Mouse (Mus musculus): ENCODE measurements around the gene Ltb4r1. TPM values are rescaled to one million over a fixed set of nuclear protein-coding genes. Genes with fewer than 3 reads are reported as not detected.

Ltb4r1 gene
- polyA plus RNA-seq, 2 experiments, result 0.78 to 1.1 TPM

DNA sequence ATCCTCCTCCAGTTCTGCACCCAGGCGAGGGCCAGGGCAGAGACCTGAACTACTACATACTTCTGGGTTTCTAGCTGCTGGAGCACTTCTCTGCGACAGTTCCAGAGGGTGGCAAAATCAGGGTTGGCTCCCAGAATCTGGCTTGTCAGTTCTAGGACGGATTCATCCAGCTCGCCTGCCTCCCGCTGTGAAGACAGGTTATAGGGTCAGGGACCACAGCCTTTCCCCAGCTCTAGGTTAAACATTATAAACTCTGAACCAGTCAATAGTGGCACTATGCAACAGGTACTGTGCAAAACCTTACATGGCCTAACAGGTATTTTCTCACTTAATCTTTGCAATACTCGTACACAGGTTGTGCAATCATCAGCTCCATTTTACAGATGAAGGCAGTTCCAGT is 44.7 kb upstream of the Ltb4r1 start:
- 81% methylated on average over 6 of the region's 6 CpGs for WGBS
- H3K4me3 ChIP-seq (replicated peaks; ENCODE audit: low read length), result peak overlapping the region; percentile 76
- no peak overlapping the region for H3K27ac ChIP-seq (replicated peaks; ENCODE audit: low read depth, low read length)
- H3K4me2 ChIP-seq (replicated peaks; ENCODE audit: low read depth, low read length, severe bottlenecking), result peak overlapping the region; percentile 68
- no peak for TF ChIP-seq POLR2A (IDR thresholded peaks at IDR 0.05; ENCODE audit: borderline replicate concordance, extremely low read depth, insufficient read depth, insufficient read length)
- peaks cover 30% of the 10 kb centered on the region for H3K36me3 ChIP-seq (ENCODE audit: control insufficient read depth, insufficient read depth, low read length)
- DNase-seq (ENCODE audit: low spot score) (no peak), ATAC-seq (ENCODE audit: low FRiP score, low read depth) (no peak)
- no peaks in the 10 kb centered on the region for H3K9me3 ChIP-seq (ENCODE audit: control insufficient read depth, low read length)
- H3K27me3 ChIP-seq (ENCODE audit: control insufficient read depth, insufficient read depth, low read length), result no peaks in the 10 kb centered on the region
- H3K9ac ChIP-seq (ENCODE audit: low read depth, low read length, severe bottlenecking), result no peak overlapping the region
- H3K4me1 ChIP-seq (ENCODE audit: control insufficient read depth, insufficient read depth, low read length), result 0 out of 2 replicates have a peak, but pooled peaks cover 2% of the 10 kb centered on the region

- peak within 1 kb of the TSS; percentile 76 for H3K4me3 ChIP-seq (replicated peaks; ENCODE audit: low read length)
- peaks cover 22% of the 10 kb centered on the region for H3K36me3 ChIP-seq (ENCODE audit: control insufficient read depth, insufficient read depth, low read length)
- 1% methylated on average over 41 of the region's 50 CpGs for WGBS
- H3K4me1 ChIP-seq (ENCODE audit: control insufficient read depth, insufficient read depth, low read length), result 0 out of 2 replicates have a peak, but pooled peaks cover 2% of the 10 kb centered on the region
- peak within 1 kb of the TSS; percentile 68 for H3K4me2 ChIP-seq (replicated peaks; ENCODE audit: low read depth, low read length, severe bottlenecking)
- peak; percentile 93 for DNase-seq (ENCODE audit: low spot score)
- H3K9ac ChIP-seq (ENCODE audit: low read depth, low read length, severe bottlenecking), result peak within 1 kb of the TSS; percentile 74
- H3K27ac ChIP-seq (replicated peaks; ENCODE audit: low read depth, low read length), result 0 out of 2 replicates have a peak within 1 kb of the TSS, but pooled peaks have one; percentile 44
- no peak for TF ChIP-seq POLR2A (IDR thresholded peaks at IDR 0.05; ENCODE audit: borderline replicate concordance, extremely low read depth, insufficient read depth, insufficient read length)
- H3K27me3 ChIP-seq (ENCODE audit: control insufficient read depth, insufficient read depth, low read length), result no peaks in the 10 kb centered on the region
- H3K9me3 ChIP-seq (ENCODE audit: control insufficient read depth, low read length), result no peaks in the 10 kb centered on the region
- peak; percentile 96 for ATAC-seq (ENCODE audit: low FRiP score, low read depth)
Measured at GRCm38 (mm10) chr14:55721700-55722437, 43.9 kb upstream of the Ltb4r1 start, which contains the start of gene Rabggta. Rabggta (minus strand) TSS chr14:55722263.

GRCm38 (mm10) chr14:55722438-55722945 is 43.3 kb upstream of the Ltb4r1 start:
- no peak for TF ChIP-seq POLR2A (IDR thresholded peaks at IDR 0.05; ENCODE audit: borderline replicate concordance, extremely low read depth, insufficient read depth, insufficient read length)
- H3K4me1 ChIP-seq (ENCODE audit: control insufficient read depth, insufficient read depth, low read length), result 0 out of 2 replicates have a peak, but pooled peaks cover 2% of the 10 kb centered on the region
- no peaks in the 10 kb centered on the region for H3K27me3 ChIP-seq (ENCODE audit: control insufficient read depth, insufficient read depth, low read length)
- no peaks in the 10 kb centered on the region for H3K9me3 ChIP-seq (ENCODE audit: control insufficient read depth, low read length)
- peaks cover 16% of the 10 kb centered on the region for H3K36me3 ChIP-seq (ENCODE audit: control insufficient read depth, insufficient read depth, low read length)
- H3K4me3 ChIP-seq (replicated peaks; ENCODE audit: low read length), result peak overlapping the region; percentile 76
- peak overlapping the region; percentile 68 for H3K4me2 ChIP-seq (replicated peaks; ENCODE audit: low read depth, low read length, severe bottlenecking)
- H3K27ac ChIP-seq (replicated peaks; ENCODE audit: low read depth, low read length), result 0 out of 2 replicates have a peak overlapping the region, but pooled peaks have one; percentile 11
- 52% methylated on average over 8 of the region's 8 CpGs for WGBS
- peak overlapping the region; percentile 74; the same call in 1 of the 2 replicates for H3K9ac ChIP-seq (ENCODE audit: low read depth, low read length, severe bottlenecking)
- no peak for DNase-seq (ENCODE audit: low spot score)
- no peak for ATAC-seq (ENCODE audit: low FRiP score, low read depth)

GRCm38 (mm10) chr14:55723433-55723832 is 42.3 kb upstream of the Ltb4r1 start:
- TF ChIP-seq POLR2A (IDR thresholded peaks at IDR 0.05; ENCODE audit: borderline replicate concordance, extremely low read depth, insufficient read depth, insufficient read length), result no peak
- no peak for DNase-seq (ENCODE audit: low spot score)

DNA sequence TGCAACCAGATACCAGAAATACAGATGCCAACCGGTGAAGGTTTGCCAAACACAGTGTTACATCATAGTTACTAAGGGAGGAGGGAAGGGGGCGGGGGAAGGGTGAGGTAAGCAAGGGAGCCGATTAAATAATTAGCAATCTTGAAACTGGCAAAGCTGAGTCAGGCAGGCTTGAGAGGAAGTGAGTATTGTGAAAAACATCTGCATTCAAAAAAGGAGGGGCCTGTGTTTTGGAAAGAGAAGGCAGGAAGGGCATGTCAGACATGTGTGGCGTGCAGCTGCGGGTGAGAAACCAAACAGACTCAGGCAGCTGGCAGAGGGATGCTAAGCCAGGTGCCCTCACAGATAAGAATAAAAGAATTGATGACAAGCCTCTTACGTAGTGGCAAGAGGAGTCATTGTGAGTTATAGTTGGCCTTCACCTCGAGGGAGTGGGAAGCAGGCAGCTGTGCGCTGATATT is 41.3 kb upstream of the Ltb4r1 start:
- no peak overlapping the region for H3K27ac ChIP-seq (replicated peaks; ENCODE audit: low read depth, low read length)
- no peak overlapping the region for H3K4me3 ChIP-seq (replicated peaks; ENCODE audit: low read length)
- H3K4me1 ChIP-seq (ENCODE audit: control insufficient read depth, insufficient read depth, low read length), result 0 out of 2 replicates have a peak, but pooled peaks cover 2% of the 10 kb centered on the region
- H3K27me3 ChIP-seq (ENCODE audit: control insufficient read depth, insufficient read depth, low read length), result no peaks in the 10 kb centered on the region
- 65% methylated on average over 8 of the region's 8 CpGs for WGBS
- DNase-seq (ENCODE audit: low spot score) (no peak), ATAC-seq (ENCODE audit: low FRiP score, low read depth) (no peak)
- H3K4me2 ChIP-seq (replicated peaks; ENCODE audit: low read depth, low read length, severe bottlenecking), result no peak overlapping the region
- H3K9me3 ChIP-seq (ENCODE audit: control insufficient read depth, low read length), result no peaks in the 10 kb centered on the region
- TF ChIP-seq POLR2A (IDR thresholded peaks at IDR 0.05; ENCODE audit: borderline replicate concordance, extremely low read depth, insufficient read depth, insufficient read length), result no peak
- H3K9ac ChIP-seq (ENCODE audit: low read depth, low read length, severe bottlenecking), result no peak overlapping the region
- H3K36me3 ChIP-seq (ENCODE audit: control insufficient read depth, insufficient read depth, low read length), result no peaks in the 10 kb centered on the region

More at GRCm38 (mm10) chr14:55723433-55723832, 42.3 kb upstream of the Ltb4r1 start:
- H3K27me3 ChIP-seq (ENCODE audit: control insufficient read depth, insufficient read depth, low read length), result no peaks in the 10 kb centered on the region
- H3K9ac ChIP-seq (ENCODE audit: low read depth, low read length, severe bottlenecking), result no peak overlapping the region
- H3K4me3 ChIP-seq (replicated peaks; ENCODE audit: low read length), result no peak overlapping the region
- H3K27ac ChIP-seq (replicated peaks; ENCODE audit: low read depth, low read length), result no peak overlapping the region
- 87% methylated on average over 7 of the region's 7 CpGs for WGBS
- ATAC-seq (ENCODE audit: low FRiP score, low read depth), result no peak
- H3K4me1 ChIP-seq (ENCODE audit: control insufficient read depth, insufficient read depth, low read length), result 0 out of 2 replicates have a peak, but pooled peaks cover 2% of the 10 kb centered on the region
- no peak overlapping the region for H3K4me2 ChIP-seq (replicated peaks; ENCODE audit: low read depth, low read length, severe bottlenecking)
- no peaks in the 10 kb centered on the region for H3K9me3 ChIP-seq (ENCODE audit: control insufficient read depth, low read length)
- H3K36me3 ChIP-seq (ENCODE audit: control insufficient read depth, insufficient read depth, low read length), result peaks cover 8% of the 10 kb centered on the region

Measured in limb, embryonic 14.5 days (tissue).